Mouse (Mus musculus) CD4-positive naive resting alpha-beta T cell, adult 76 days (primary cell): ENCODE data around the gene Ism1. TPM values are rescaled to one million over a fixed set of nuclear protein-coding genes. Genes with fewer than 3 reads are reported as not detected.

Source experiments
- total RNA-seq: library from RNA; stranded (reverse); gene quantifications from one replicate; pipeline ENCODE4 v1.2.4, GENCODE M21; 2023

The Ism1 gene
- total RNA-seq, result not detected

DNA sequence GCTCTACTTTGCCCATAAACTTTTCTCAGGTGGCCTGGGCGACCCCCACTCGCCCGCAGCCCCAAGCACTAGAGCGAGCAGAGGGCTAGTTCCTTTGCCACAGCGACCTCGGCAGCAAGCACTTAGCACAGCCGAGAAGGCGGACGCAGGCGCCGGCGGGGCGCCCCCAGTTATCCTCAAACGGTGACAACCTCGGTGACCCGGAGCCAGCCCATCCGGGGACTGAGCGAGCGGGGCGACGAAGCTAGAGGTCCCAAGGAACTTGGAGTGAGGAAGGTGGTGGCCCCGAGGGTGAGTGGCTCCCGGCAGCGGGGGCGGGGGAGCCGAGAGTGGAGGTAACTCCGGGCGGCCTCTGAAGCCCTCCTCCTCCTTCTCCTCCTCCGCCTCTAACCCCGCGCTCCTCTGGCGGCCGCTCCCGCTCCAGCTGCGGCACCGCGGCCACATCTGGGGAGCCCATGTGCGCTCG, at the start of gene Ism1:
TSS of gene Ism1 (plus strand) at position 370 of the 466 bp plus-strand sequence.

Other genes with a start within 250 kb of the Ism1 start
- not detected for gene Sptlc3, start 184.3 kb upstream of the Ism1 start, total RNA-seq